Mouse (Mus musculus): ENCODE data around the gene Ier5l. TPM values are rescaled to one million over a fixed set of nuclear protein-coding genes. Genes with fewer than 3 reads are reported as not detected.

Gene Ier5l
- total and polyA plus RNA-seq, 3 experiments, result 0.06 TPM; not detected in 2

- peaks cover 0 to 5% of the 10 kb centered on the region in 2 experiments; a peak in 3 of 4 replicates for H3K36me3 ChIP-seq (ENCODE audit: control insufficient read depth in 1 of 2, insufficient read depth in 2 of 2, low read length in 2 of 2)
- no peak overlapping the region for H3K4me3 ChIP-seq (ENCODE audit: control insufficient read depth in 1 of 2, insufficient read depth in 1 of 2, low read depth in 2 of 2, low read length in 2 of 2)
- no peak overlapping the region for H3K27ac ChIP-seq (ENCODE audit: control insufficient read depth, low read depth, low read length)
- TF ChIP-seq ZKSCAN1 (IDR thresholded peaks at IDR 0.05; ENCODE audit: low read depth, low read length) (no peak), USF1 (IDR thresholded peaks at IDR 0.05; ENCODE audit: low read depth, low read length) (no peak), POLR2AphosphoS2 (IDR thresholded peaks at IDR 0.05; ENCODE audit: low read length) (no peak), TBP (IDR thresholded peaks at IDR 0.05; ENCODE audit: low read depth, low read length) (no peak)
- H3K9me3 ChIP-seq (replicated peaks; ENCODE audit: insufficient read depth, low read length), result no peaks in the 10 kb centered on the region
- no peaks in the 10 kb centered on the region for H3K79me2 ChIP-seq (ENCODE audit: control insufficient read depth, insufficient read depth, low read length, poor library complexity)
- H3K27me3 ChIP-seq (ENCODE audit: control insufficient read depth in 1 of 2, insufficient read depth in 2 of 2, low read length in 2 of 2), result no peaks in the 10 kb centered on the region
- no peak overlapping the region for H3K9ac ChIP-seq (ENCODE audit: control insufficient read depth, low read depth, low read length, poor library complexity, severe bottlenecking)
- DNase-seq (ENCODE audit: low read depth, low spot score), result no peak
- H3K4me1 ChIP-seq (ENCODE audit: control insufficient read depth in 1 of 2, insufficient read depth in 2 of 2, low read length in 2 of 2), result peaks cover 0 to 9% of the 10 kb centered on the region in 2 experiments; a peak in 3 of 4 replicates
Observed at GRCm38 (mm10) chr2:30458349-30458748, 15.7 kb downstream of the Ier5l start.

- H3K4me1 ChIP-seq (ENCODE audit: control insufficient read depth in 1 of 2, insufficient read depth in 2 of 2, low read length in 2 of 2), result peaks cover 0 to 9% of the 10 kb centered on the region in 2 experiments; a peak in 3 of 4 replicates
- no peaks in the 10 kb centered on the region for H3K27me3 ChIP-seq (ENCODE audit: control insufficient read depth in 1 of 2, insufficient read depth in 2 of 2, low read length in 2 of 2)
- no peak overlapping the region for H3K4me3 ChIP-seq (ENCODE audit: control insufficient read depth in 1 of 2, insufficient read depth in 1 of 2, low read depth in 2 of 2, low read length in 2 of 2)
- no peaks in the 10 kb centered on the region for H3K79me2 ChIP-seq (ENCODE audit: control insufficient read depth, insufficient read depth, low read length, poor library complexity)
- peaks cover 0 to 5% of the 10 kb centered on the region in 2 experiments; a peak in 3 of 4 replicates for H3K36me3 ChIP-seq (ENCODE audit: control insufficient read depth in 1 of 2, insufficient read depth in 2 of 2, low read length in 2 of 2)
- no peak overlapping the region for H3K27ac ChIP-seq (ENCODE audit: control insufficient read depth, low read depth, low read length)
- H3K9ac ChIP-seq (ENCODE audit: control insufficient read depth, low read depth, low read length, poor library complexity, severe bottlenecking), result no peak overlapping the region
- no peak for TF ChIP-seq POLR2AphosphoS2 (IDR thresholded peaks at IDR 0.05; ENCODE audit: low read length)
- no peak for TF ChIP-seq MXI1 (IDR thresholded peaks at IDR 0.05; ENCODE audit: low read depth, low read length)
- no peak for TF ChIP-seq USF2 (IDR thresholded peaks at IDR 0.05; ENCODE audit: borderline replicate concordance in 1 of 2, insufficient read depth in 1 of 2, low read depth in 1 of 2, low read length in 2 of 2)
- TF ChIP-seq ELF1 (IDR thresholded peaks at IDR 0.05; ENCODE audit: low read depth, low read length), result no peak
- no peak for TF ChIP-seq MEF2A (IDR thresholded peaks at IDR 0.05; ENCODE audit: extremely low read depth, insufficient replicate concordance, low read depth, low read length, poor library complexity, severe bottlenecking)
- no peak for TF ChIP-seq CHD2 (IDR thresholded peaks at IDR 0.05; ENCODE audit: low read length)
- no peak for TF ChIP-seq GABPA (IDR thresholded peaks at IDR 0.05; ENCODE audit: low read depth, low read length)
- no peak for TF ChIP-seq MAX (IDR thresholded peaks at IDR 0.05; ENCODE audit: low read length)
- TF ChIP-seq ZC3H11A (IDR thresholded peaks at IDR 0.05; ENCODE audit: low read depth, low read length), result no peak
- no peak for TF ChIP-seq RAD21 (IDR thresholded peaks at IDR 0.05; ENCODE audit: low read depth, low read length)
- no peak for TF ChIP-seq MAZ (IDR thresholded peaks at IDR 0.05; ENCODE audit: low read depth, low read length)
- no peak for TF ChIP-seq MYC (IDR thresholded peaks at IDR 0.05; ENCODE audit: low read depth, low read length)
- no peak for TF ChIP-seq RCOR1 (IDR thresholded peaks at IDR 0.05; ENCODE audit: low read depth, low read length)
- DNase-seq (ENCODE audit: low read depth, low spot score), result no peak
- H3K9me3 ChIP-seq (replicated peaks; ENCODE audit: insufficient read depth, low read length), result no peaks in the 10 kb centered on the region
Observed at GRCm38 (mm10) chr2:30456104-30456980, 17.7 kb downstream of the Ier5l start.
